Mouse (Mus musculus): ENCODE results near the gene Eif4g3.

Gene Eif4g3

GRCm38 (mm10) chr4:138163836-138164235, 171.0 kb downstream of the Eif4g3 start:
- in situ Hi-C loops (cut with MboI; ENCODE audit: low pct_unique_long_range_greater_than_20kb in 1 of 2, low sequenced_read_pairs in 2 of 2, unreplicated experiment in 1 of 2) = no loop called here

- in situ Hi-C loops (cut with MboI; ENCODE audit: low pct_unique_long_range_greater_than_20kb in 1 of 2, low sequenced_read_pairs in 2 of 2, unreplicated experiment in 1 of 2) = no loop called here
Observed at GRCm38 (mm10) chr4:138164860-138165259, 172.0 kb downstream of the Eif4g3 start.

DNA sequence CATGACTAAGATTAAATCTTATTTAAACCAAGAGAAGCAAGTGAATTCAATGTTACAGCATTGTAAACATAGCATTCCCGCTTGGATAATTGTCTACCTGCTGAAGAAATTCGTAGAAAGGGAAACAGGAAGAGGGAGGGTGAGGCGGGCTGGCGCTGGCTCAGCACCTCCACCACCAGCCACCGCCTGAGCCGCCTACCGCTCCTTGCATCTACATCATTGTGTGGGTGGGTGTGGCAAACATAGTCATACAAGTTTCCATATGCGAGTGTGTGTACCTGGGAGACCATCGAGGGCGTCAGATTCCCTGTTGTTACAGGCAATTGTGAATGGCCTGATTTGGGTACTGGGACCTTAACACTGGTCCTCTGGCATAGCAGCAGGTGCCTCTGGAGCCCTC, 173.7 kb downstream of the Eif4g3 start:
- in situ Hi-C loops (cut with MboI; ENCODE audit: low pct_unique_long_range_greater_than_20kb in 1 of 2, low sequenced_read_pairs in 2 of 2, unreplicated experiment in 1 of 2) = no loop called here

- in situ Hi-C loops (cut with MboI; ENCODE audit: low pct_unique_long_range_greater_than_20kb in 1 of 2, low sequenced_read_pairs in 2 of 2, unreplicated experiment in 1 of 2) = no loop called here
Observed at GRCm38 (mm10) chr4:138168162-138168561, 175.3 kb downstream of the Eif4g3 start.

DNA sequence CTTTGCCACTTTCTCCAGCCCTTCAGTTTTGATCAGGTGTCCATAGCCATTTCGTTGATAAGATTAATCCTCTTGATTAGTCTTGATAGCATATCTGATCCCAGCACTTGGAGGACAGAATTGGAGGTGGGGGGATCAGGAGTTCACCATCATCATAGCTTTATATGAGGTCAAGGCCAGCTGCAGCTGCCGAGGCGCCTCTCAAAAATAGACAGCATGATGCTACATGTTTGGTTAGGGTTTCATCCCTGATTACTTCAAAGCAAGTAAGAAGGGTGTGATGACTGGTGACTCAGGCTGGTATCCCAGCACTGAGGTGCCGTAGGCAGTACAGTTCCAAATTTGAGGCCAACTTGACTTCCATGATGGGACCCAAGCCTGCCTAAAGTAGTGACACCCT, 176.6 kb downstream of the Eif4g3 start:
- in situ Hi-C loops (cut with MboI; ENCODE audit: low pct_unique_long_range_greater_than_20kb in 1 of 2, low sequenced_read_pairs in 2 of 2, unreplicated experiment in 1 of 2) = no loop called here

GRCm38 (mm10) chr4:138172686-138173085, 179.9 kb downstream of the Eif4g3 start:
- in situ Hi-C loops (cut with MboI; ENCODE audit: low pct_unique_long_range_greater_than_20kb in 1 of 2, low sequenced_read_pairs in 2 of 2, unreplicated experiment in 1 of 2) = no loop called here

DNA sequence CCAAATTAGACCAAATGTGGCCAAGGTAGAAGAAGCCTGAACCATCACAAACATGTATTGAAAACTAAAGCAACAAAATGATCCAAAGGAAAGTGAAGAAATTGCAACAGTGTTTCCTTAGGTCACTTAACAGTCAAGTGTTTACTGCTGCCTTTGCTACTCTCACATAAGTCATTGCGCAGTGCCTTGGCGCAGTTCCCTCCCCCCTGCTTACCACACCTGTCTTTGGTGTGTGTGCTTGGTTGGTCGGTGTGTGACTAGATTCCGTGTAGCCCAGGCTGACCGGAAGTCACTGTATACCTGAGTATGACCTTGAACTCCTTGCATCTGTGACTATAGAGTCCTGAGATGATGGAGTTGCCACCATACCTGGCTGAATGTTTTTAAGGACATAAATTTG, 186.6 kb downstream of the Eif4g3 start:
- in situ Hi-C loops (cut with MboI; ENCODE audit: low pct_unique_long_range_greater_than_20kb in 1 of 2, low sequenced_read_pairs in 2 of 2, unreplicated experiment in 1 of 2) = no loop called here

DNA sequence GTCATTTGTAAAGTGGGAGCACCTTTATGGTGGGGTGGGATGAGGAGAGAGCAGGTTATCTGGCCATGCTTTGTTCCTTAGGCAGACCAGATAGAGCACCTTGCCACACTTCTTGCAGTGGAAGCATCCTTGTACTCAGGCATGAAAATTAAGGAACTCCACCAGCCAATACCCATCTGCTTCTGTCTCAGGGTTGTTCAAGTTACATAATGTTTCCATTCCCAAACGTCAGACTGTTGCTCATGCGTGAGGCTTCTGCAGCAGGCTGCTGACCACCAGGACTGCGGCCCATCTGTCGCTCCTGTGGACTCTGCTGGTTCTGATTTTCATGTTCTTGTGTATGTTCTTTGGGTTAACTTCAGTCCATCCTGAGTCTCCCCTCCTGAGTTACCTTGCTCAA, 187.9 kb downstream of the Eif4g3 start:
- in situ Hi-C loops (cut with MboI; ENCODE audit: low pct_unique_long_range_greater_than_20kb in 1 of 2, low sequenced_read_pairs in 2 of 2, unreplicated experiment in 1 of 2) = no loop called here

DNA sequence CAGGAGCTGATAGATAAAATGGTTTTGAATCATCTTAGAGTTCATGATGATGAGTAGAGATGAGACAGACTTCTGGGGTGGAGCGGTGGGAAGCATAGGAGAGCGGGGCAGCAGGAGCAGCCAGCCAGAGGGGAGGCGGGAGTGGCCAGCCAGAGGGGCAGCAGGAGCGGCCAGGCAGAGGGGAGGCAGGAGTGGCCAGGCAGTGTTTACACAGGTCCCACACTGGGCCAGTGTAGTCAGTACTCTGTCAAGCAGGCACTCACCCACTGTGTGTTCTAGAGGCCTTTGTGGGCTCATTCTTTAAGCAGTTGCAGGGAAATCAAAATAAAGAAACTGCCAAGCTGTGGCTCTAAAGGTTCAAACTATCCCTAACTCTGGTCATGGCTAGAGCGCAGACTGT, 191.2 kb downstream of the Eif4g3 start:
- in situ Hi-C loops (cut with MboI; ENCODE audit: low pct_unique_long_range_greater_than_20kb in 1 of 2, low sequenced_read_pairs in 2 of 2, unreplicated experiment in 1 of 2) = no loop called here

GRCm38 (mm10) chr4:138184573-138184981, 191.8 kb downstream of the Eif4g3 start:
- in situ Hi-C loops (cut with MboI; ENCODE audit: low pct_unique_long_range_greater_than_20kb in 1 of 2, low sequenced_read_pairs in 2 of 2, unreplicated experiment in 1 of 2) = no loop called here

GRCm38 (mm10) chr4:138185961-138186360, 193.1 kb downstream of the Eif4g3 start:
- in situ Hi-C loops (cut with MboI; ENCODE audit: low pct_unique_long_range_greater_than_20kb in 1 of 2, low sequenced_read_pairs in 2 of 2, unreplicated experiment in 1 of 2) = no loop called here

GRCm38 (mm10) chr4:138187995-138188394, 195.2 kb downstream of the Eif4g3 start:
- in situ Hi-C loops (cut with MboI; ENCODE audit: low pct_unique_long_range_greater_than_20kb in 1 of 2, low sequenced_read_pairs in 2 of 2, unreplicated experiment in 1 of 2) = no loop called here

- in situ Hi-C loops (cut with MboI; ENCODE audit: low pct_unique_long_range_greater_than_20kb in 1 of 2, low sequenced_read_pairs in 2 of 2, unreplicated experiment in 1 of 2) = no loop called here
Observed at GRCm38 (mm10) chr4:138192561-138192960, 199.7 kb downstream of the Eif4g3 start.

DNA sequence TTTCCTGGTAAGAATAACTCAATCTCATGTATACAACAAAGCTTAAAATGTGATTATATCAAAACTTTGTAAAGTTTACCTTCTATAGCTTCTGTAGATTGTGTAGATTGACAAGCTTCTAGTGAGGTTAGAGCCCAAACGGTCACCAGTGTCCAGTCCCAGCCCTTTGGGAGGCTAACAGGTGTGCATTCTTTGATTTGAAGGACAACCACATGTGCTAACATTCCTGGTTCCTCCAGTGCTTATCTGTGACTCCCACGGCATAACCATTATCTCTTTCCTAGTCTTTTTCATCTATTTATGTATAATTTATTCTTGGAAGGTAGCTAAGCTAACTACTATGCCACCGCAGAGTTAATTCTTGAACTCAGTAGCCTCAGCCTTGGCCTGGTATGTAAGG, 207.9 kb downstream of the Eif4g3 start:
- in situ Hi-C loops (cut with MboI; ENCODE audit: low pct_unique_long_range_greater_than_20kb in 1 of 2, low sequenced_read_pairs in 2 of 2, unreplicated experiment in 1 of 2) = no loop called here

GRCm38 (mm10) chr4:138201696-138202095, 208.9 kb downstream of the Eif4g3 start:
- in situ Hi-C loops (cut with MboI; ENCODE audit: low pct_unique_long_range_greater_than_20kb in 1 of 2, low sequenced_read_pairs in 2 of 2, unreplicated experiment in 1 of 2) = no loop called here

- in situ Hi-C loops (cut with MboI; ENCODE audit: low pct_unique_long_range_greater_than_20kb in 1 of 2, low sequenced_read_pairs in 2 of 2, unreplicated experiment in 1 of 2) = no loop called here
Observed at GRCm38 (mm10) chr4:138210116-138210515, 217.3 kb downstream of the Eif4g3 start.

DNA sequence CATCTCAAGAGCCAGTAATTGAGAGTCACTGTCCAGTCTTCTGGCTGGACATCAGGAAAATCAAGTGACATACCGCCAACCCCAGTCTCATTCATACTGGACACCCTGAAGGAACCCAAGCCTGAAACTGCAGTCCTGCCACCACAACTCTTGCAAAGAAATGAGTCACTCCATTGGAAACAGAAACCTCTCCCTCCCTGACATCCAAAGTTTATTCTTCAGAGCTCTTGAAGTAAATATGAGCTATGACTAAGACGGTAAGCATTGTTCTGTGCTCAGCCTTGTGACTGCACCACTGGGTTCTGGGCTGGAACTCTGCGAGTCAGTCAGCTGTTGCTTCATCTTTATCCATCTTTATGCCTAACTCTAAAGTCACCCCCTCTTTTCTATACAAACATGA, 221.0 kb downstream of the Eif4g3 start:
- in situ Hi-C loops (cut with MboI; ENCODE audit: low pct_unique_long_range_greater_than_20kb in 1 of 2, low sequenced_read_pairs in 2 of 2, unreplicated experiment in 1 of 2) = no loop called here

DNA sequence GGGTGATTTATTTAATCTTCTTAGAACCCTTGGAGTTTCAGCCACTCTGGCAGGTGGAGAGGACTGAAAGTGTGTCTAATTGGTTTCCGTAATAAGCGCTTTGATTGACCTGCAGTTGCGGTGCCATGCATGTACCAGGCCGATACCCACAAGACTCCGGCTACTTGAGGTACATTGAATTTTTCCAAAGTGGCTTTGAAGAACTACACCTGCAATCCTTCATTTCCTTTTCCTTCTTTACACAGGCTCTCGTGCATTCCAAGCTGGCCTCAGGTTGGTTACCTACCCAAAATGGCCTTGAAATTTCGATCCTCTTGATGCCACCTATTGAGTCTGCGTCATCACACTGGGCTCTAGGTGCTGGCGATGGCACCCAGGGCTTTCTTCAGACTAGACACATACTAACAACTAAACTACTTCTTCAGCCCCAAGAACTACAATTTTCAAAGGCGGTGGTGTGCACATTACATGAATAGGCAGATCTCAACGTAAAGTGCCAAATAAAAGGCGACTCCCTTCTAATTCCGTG, 222.9 kb downstream of the Eif4g3 start:
- in situ Hi-C loops (cut with MboI; ENCODE audit: low pct_unique_long_range_greater_than_20kb in 1 of 2, low sequenced_read_pairs in 2 of 2, unreplicated experiment in 1 of 2) = no loop called here

- in situ Hi-C loops (cut with MboI; ENCODE audit: low pct_unique_long_range_greater_than_20kb in 1 of 2, low sequenced_read_pairs in 2 of 2, unreplicated experiment in 1 of 2) = no loop called here
Observed at GRCm38 (mm10) chr4:138216200-138216890, 223.5 kb downstream of the Eif4g3 start, which contains the start of gene Hp1bp3. Gene Hp1bp3 (plus strand): TSS chr4:138216296.

DNA sequence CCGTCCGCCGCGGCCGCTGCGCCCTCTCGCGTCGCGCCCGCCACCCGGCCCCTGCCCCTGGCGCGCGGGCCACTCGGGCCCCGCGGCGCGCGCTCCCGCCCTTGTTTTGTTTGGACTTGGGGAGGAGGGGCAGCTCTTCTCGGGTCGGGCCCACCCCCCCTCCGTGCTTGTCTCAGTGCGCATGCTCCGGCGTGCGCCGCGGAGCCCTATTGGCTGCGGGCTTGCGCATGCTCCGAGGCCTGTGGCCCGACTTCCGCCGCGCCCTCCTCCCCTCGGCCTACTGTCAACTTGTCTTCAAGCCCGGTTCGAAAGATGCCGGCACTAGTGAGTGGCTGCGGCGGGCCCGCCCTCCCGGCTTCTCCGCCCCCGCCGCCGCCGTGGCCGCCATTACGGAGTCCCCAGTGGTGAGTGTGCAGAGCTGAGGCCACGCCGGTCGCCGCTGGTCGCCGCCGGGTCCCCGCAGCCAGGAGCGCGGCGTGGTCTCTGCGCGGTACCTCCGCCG, 224.1 kb downstream of the Eif4g3 start:
- in situ Hi-C loops (cut with MboI; ENCODE audit: low pct_unique_long_range_greater_than_20kb in 1 of 2, low sequenced_read_pairs in 2 of 2, unreplicated experiment in 1 of 2) = no loop called here

All from mouse embryonic stem cell (cell line).